Mouse (Mus musculus): ENCODE measurements around the gene Fam102a.

The Fam102a gene

GRCm38 (mm10) chr2:32581450-32582095, 46.4 kb downstream of the Fam102a start:
- no peak for DNase-seq (ENCODE audit: low spot score)

GRCm38 (mm10) chr2:32582830-32583799, 48.0 kb downstream of the Fam102a start:
- DNase-seq (ENCODE audit: low spot score) = no peak

- DNase-seq (ENCODE audit: low spot score) = no peak
Observed at GRCm38 (mm10) chr2:32585149-32585714, 50.1 kb downstream of the Fam102a start.

- DNase-seq (ENCODE audit: low spot score) = peak; percentile 58
Observed at GRCm38 (mm10) chr2:32586871-32587351, 51.8 kb downstream of the Fam102a start, which contains the start of gene St6galnac4. Gene St6galnac4 (plus strand): TSS chr2:32587095.

GRCm38 (mm10) chr2:32587731-32588321, 52.7 kb downstream of the Fam102a start:
- DNase-seq (ENCODE audit: low spot score) = no peak

- no peak for DNase-seq (ENCODE audit: low spot score)
Observed at GRCm38 (mm10) chr2:32589213-32589795, 54.2 kb downstream of the Fam102a start.

- no peak for DNase-seq (ENCODE audit: low spot score)
Observed at GRCm38 (mm10) chr2:32590224-32590623, 55.1 kb downstream of the Fam102a start.

GRCm38 (mm10) chr2:32591249-32591648, 56.1 kb downstream of the Fam102a start:
- DNase-seq (ENCODE audit: low spot score) = no peak

GRCm38 (mm10) chr2:32596725-32597124, 61.6 kb downstream of the Fam102a start:
- DNase-seq (ENCODE audit: low spot score) = no peak

- no peak for DNase-seq (ENCODE audit: low spot score)
Observed at GRCm38 (mm10) chr2:32597248-32597647, 62.1 kb downstream of the Fam102a start.

GRCm38 (mm10) chr2:32597699-32598098, 62.6 kb downstream of the Fam102a start:
- DNase-seq (ENCODE audit: low spot score) = no peak

GRCm38 (mm10) chr2:32598506-32598905, 63.4 kb downstream of the Fam102a start:
- DNase-seq (ENCODE audit: low spot score) = no peak

GRCm38 (mm10) chr2:32599409-32599808, 64.3 kb downstream of the Fam102a start, which contains the start of gene St6galnac6:
Gene St6galnac6 (plus strand): TSS chr2:32599709.
- DNase-seq (ENCODE audit: low spot score) = no peak

GRCm38 (mm10) chr2:32601417-32602065, 66.4 kb downstream of the Fam102a start:
- no peak for DNase-seq (ENCODE audit: low spot score)

GRCm38 (mm10) chr2:32602600-32603054, 67.5 kb downstream of the Fam102a start:
- peak; percentile 68 for DNase-seq (ENCODE audit: low spot score)

- no peak for DNase-seq (ENCODE audit: low spot score)
Observed at GRCm38 (mm10) chr2:32604631-32605030, 69.5 kb downstream of the Fam102a start.

- no peak for DNase-seq (ENCODE audit: low spot score)
Observed at GRCm38 (mm10) chr2:32606161-32607142, 71.3 kb downstream of the Fam102a start.

- no peak for DNase-seq (ENCODE audit: low spot score)
Observed at GRCm38 (mm10) chr2:32607262-32607947, 72.3 kb downstream of the Fam102a start.

GRCm38 (mm10) chr2:32608141-32608777, 73.1 kb downstream of the Fam102a start:
- no peak for DNase-seq (ENCODE audit: low spot score)

All from urinary bladder, postnatal 10 days (tissue).